Mouse (Mus musculus) thymus, postnatal 10 days (tissue): ENCODE results near the gene Rad50.

Source experiments
- DNase-seq, 2 experiments: peaks; one replicate each; pipeline ENCODE4 v3.0.0; 2021; ENCODE audit warnings: low spot score in 2 of 2

Rad50 gene

GRCm38 (mm10) chr11:53698521-53698920 lies 8.6 kb downstream of the Rad50 start:
- DNase-seq: no peak

- no peak for DNase-seq
These were observed 15.1 kb downstream of the Rad50 start for GRCm38 (mm10) chr11:53691979-53692378.

GRCm38 (mm10) chr11:53682994-53683530 lies 24.1 kb downstream of the Rad50 start:
- DNase-seq: no peak

- DNase-seq: no peak
These were observed 24.9 kb downstream of the Rad50 start for GRCm38 (mm10) chr11:53682170-53682569.

GRCm38 (mm10) chr11:53681686-53682085 lies 25.4 kb downstream of the Rad50 start:
- no peak for DNase-seq

- no peak for DNase-seq
These were observed 27.0 kb downstream of the Rad50 start for GRCm38 (mm10) chr11:53680141-53680540.

- no peak for DNase-seq
These were observed 35.7 kb downstream of the Rad50 start for GRCm38 (mm10) chr11:53671414-53671813.

GRCm38 (mm10) chr11:53664091-53664490 lies 43.0 kb downstream of the Rad50 start:
- DNase-seq: no peak

GRCm38 (mm10) chr11:53662794-53663674 lies 44.1 kb downstream of the Rad50 start:
- DNase-seq: no peak

- DNase-seq: no peak
These were observed 49.3 kb downstream of the Rad50 start for GRCm38 (mm10) chr11:53657828-53658227.

- no peak for DNase-seq
These were observed 49.7 kb downstream of the Rad50 start for GRCm38 (mm10) chr11:53657381-53657780.

- no peak for DNase-seq
These were observed 50.4 kb downstream of the Rad50 start for GRCm38 (mm10) chr11:53656558-53657202.

GRCm38 (mm10) chr11:53655043-53655442 lies 52.1 kb downstream of the Rad50 start:
- no peak for DNase-seq

- DNase-seq: no peak
These were observed 54.7 kb downstream of the Rad50 start for GRCm38 (mm10) chr11:53652427-53652826.

GRCm38 (mm10) chr11:53651441-53651840 lies 55.7 kb downstream of the Rad50 start:
- no peak for DNase-seq

GRCm38 (mm10) chr11:53644017-53644416 lies 63.1 kb downstream of the Rad50 start:
- no peak for DNase-seq

- DNase-seq: no peak
These were observed 64.3 kb downstream of the Rad50 start for GRCm38 (mm10) chr11:53642744-53643279.

GRCm38 (mm10) chr11:53637803-53638260 lies 69.3 kb downstream of the Rad50 start:
- DNase-seq: no peak

- no peak for DNase-seq
These were observed 69.9 kb downstream of the Rad50 start for GRCm38 (mm10) chr11:53637046-53637802.

- peak in 1 of 2 experiments; percentile 20 for DNase-seq
These were observed 70.9 kb downstream of the Rad50 start for GRCm38 (mm10) chr11:53636183-53636646.

GRCm38 (mm10) chr11:53635590-53636182 lies 71.4 kb downstream of the Rad50 start:
- DNase-seq: no peak
